ENCODE assay signal across 23 mouse cellular contexts in the genomic region with DNA sequence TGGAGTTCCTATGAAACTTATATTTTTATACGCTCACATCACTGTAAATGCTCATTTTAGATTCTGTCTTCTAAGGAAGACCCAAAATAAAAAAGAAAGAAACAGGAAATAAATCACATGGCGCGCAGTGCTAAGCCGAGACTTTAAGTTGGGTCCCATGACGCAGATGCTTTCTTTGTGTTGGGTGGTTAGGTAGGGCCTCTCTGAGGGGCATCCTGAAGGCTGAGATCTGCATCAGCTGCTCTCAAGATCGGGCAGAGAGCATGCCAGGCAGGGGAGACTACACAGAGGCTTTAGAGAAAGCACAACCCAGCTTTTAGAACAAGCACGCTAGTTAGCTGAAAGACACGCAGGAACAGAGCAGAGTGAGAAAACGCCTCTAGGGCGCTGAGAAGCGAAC. TPM values are rescaled to one million over a fixed set of nuclear protein-coding genes. Genes with fewer than 3 reads are reported as not detected.
DNase-seq lines count a peak whose midpoint lies in the region; ATAC-seq and TF ChIP-seq lines count a peak whose summit lies in the region.
"Had no signal": no experiment of that assay in that cellular context is flagged by ENCODE, and none has a peak within 500 bp of the region (broad histone marks: within the 10 kb centered on the region; RNA-seq: fewer than 3 reads in every experiment).

No protein-coding gene starts in this region.

- H3K4me1 ChIP-seq in liver, embryonic 11.5 days (replicated peaks; ENCODE audit: control insufficient read depth, insufficient read depth, low read length): peaks cover 20% of the 10 kb centered on the region

- intact Hi-C loops in left cerebral cortex, adult 2 months (cut with DNase I): no loop called here

- peak; percentile 2 for DNase-seq in liver
- DNase-seq in liver, embryonic 11.5 days (ENCODE audit: low spot score): no peak
- peak; percentile 88 for DNase-seq in T-cell, adult 2 months (ENCODE audit: low spot score)
- peak; percentile 50 to 68 for DNase-seq in natural killer cell, adult 2 months (ENCODE audit: low spot score in 2 of 2)
- DNase-seq in thymus, postnatal 36 days: peak; percentile 47 to 65
- DNase-seq in left cerebral cortex, adult 2 months (ENCODE audit: extremely low spot score in 1 of 2, low spot score in 2 of 2): no peak
- DNase-seq in kidney, postnatal 36 days: no peak
- no peak for DNase-seq in adrenal gland, postnatal 14 days
- DNase-seq: cerebellum, adult 11-12 months; cerebellum, postnatal 25 days; gastrocnemius, postnatal 14 days; heart, postnatal 14 days; kidney, adult 11 months; kidney, postnatal 25 days; layer of hippocampus, adult 9-11 months; liver, postnatal 0 days; lung, postnatal 14 days; spleen, adult 18-20 months had no signal

- H3K27ac ChIP-seq in liver, embryonic 11.5 days (ENCODE audit: low read depth, low read length): no peak overlapping the region
- H3K27ac ChIP-seq in left cerebral cortex, adult 2 months: no peak overlapping the region
- H3K27ac ChIP-seq: hindbrain, embryonic 15.5 days; limb, embryonic 12.5 days; neural tube, embryonic 12.5 days had no signal

- no peak for ATAC-seq in liver, embryonic 11.5 days (replicated peaks; ENCODE audit: low FRiP score)
- ATAC-seq: liver, postnatal 0 days had no signal

- H3K36me3 ChIP-seq in liver, embryonic 11.5 days (ENCODE audit: control insufficient read depth, insufficient read depth, low read length): no peaks in the 10 kb centered on the region
- H3K36me3 ChIP-seq: hindbrain, embryonic 15.5 days; limb, embryonic 12.5 days; neural tube, embryonic 12.5 days had no signal

- H3K27me3 ChIP-seq in liver, embryonic 11.5 days (replicated peaks; ENCODE audit: control insufficient read depth, insufficient read depth, low read length): no peaks in the 10 kb centered on the region
- H3K27me3 ChIP-seq: hindbrain, embryonic 15.5 days; limb, embryonic 12.5 days; neural tube, embryonic 12.5 days had no signal

- WGBS in liver, embryonic 11.5 days: 91% methylated on average over 11 of the region's 11 CpGs

- no peak for TF ChIP-seq CTCF in left cerebral cortex, adult 2 months (IDR thresholded peaks at IDR 0.05)

- no peaks in the 10 kb centered on the region for H3K9me3 ChIP-seq in liver, embryonic 11.5 days (ENCODE audit: control insufficient read depth, low read length)
- H3K9me3 ChIP-seq: G1E; hindbrain, embryonic 15.5 days; limb, embryonic 12.5 days; neural tube, embryonic 12.5 days had no signal

- H3K9ac ChIP-seq in liver, embryonic 11.5 days (ENCODE audit: low read depth, low read length): no peak overlapping the region
- H3K9ac ChIP-seq: hindbrain, embryonic 15.5 days; limb, embryonic 12.5 days; liver, postnatal 0 days; neural tube, embryonic 12.5 days had no signal

- H3K4me3 ChIP-seq in liver, embryonic 11.5 days (ENCODE audit: low read depth, low read length): no peak overlapping the region
- no peak overlapping the region for H3K4me3 ChIP-seq in left cerebral cortex, adult 2 months
- H3K4me3 ChIP-seq: erythroblast, embryonic 14.5 days; hindbrain, embryonic 15.5 days; limb, embryonic 12.5 days; neural tube, embryonic 12.5 days had no signal

- H3K4me2 ChIP-seq in liver, embryonic 11.5 days: no peak overlapping the region
- H3K4me2 ChIP-seq: hindbrain, embryonic 15.5 days; limb, embryonic 12.5 days; neural tube, embryonic 12.5 days had no signal

RNA-seq across cellular contexts. Expression of a gene that starts 16.0 kb away (rescaled TPM):
- 33.8 and 40.0 TPM in 2 replicates for polyA plus RNA-seq in liver, embryonic 11.5 days (2014; fragmentation: Nextera tagmentation; extraction: Ambion mirVana)
- 100 to 1,000 TPM; 105 to 110 TPM for total RNA-seq in left cerebral cortex, adult 2 months (2021)
- 137 and 139 TPM in 2 replicates for total RNA-seq in adrenal gland, postnatal 14 days (2021)

Comparison
In these comparisons a context has a peak if more than half of its experiments do, and no peak if none do; other contexts are left out.
1. DNase-seq: peak in liver (single experiment), T-cell, adult 2 months (single experiment), natural killer cell, adult 2 months (2 of 2) and thymus, postnatal 36 days (2 of 2); none in liver, embryonic 11.5 days (single experiment), left cerebral cortex, adult 2 months (0 of 2), kidney, postnatal 36 days (0 of 2) and adrenal gland, postnatal 14 days (single experiment).